Mouse (Mus musculus) gastrocnemius, adult 2 months (tissue): ENCODE measurements around the gene Slc5a2. TPM values are rescaled to one million over a fixed set of nuclear protein-coding genes. Genes with fewer than 3 reads are reported as not detected.

Source experiments
- DNase-seq: peaks from one replicate; pipeline ENCODE4 v3.0.0; 2022
- H3K27ac ChIP-seq: fragments of 200-600 bp; 2 replicates; pipeline ENCODE4 v1.8.1; 2022; ENCODE audit warnings: mild to moderate bottlenecking
- H3K4me3 ChIP-seq: fragments of 200-600 bp; 2 replicates; pipeline ENCODE4 v1.8.1; 2022; ENCODE audit warnings: mild to moderate bottlenecking, moderate library complexity
- CTCF ChIP-seq: fragments of 200-600 bp; IDR thresholded peaks from 2 replicates; pipeline ENCODE4 v1.8.1; 2022; ENCODE audit warnings: antibody characterized with exemption, mild to moderate bottlenecking, moderate library complexity
- intact Hi-C: fragments of 180-260 bp; cut with DNase I; formaldehyde crosslinking; loops from one replicate; pipeline ENCODE4 v1.15.1; 2025
- total RNA-seq, 2 experiments: library from RNA; stranded (reverse); gene quantifications; 2 replicates each; pipeline ENCODE4 v1.2.3; 2021

The Slc5a2 gene
- total RNA-seq, 2 experiments from 2014 or later = not detected

DNA sequence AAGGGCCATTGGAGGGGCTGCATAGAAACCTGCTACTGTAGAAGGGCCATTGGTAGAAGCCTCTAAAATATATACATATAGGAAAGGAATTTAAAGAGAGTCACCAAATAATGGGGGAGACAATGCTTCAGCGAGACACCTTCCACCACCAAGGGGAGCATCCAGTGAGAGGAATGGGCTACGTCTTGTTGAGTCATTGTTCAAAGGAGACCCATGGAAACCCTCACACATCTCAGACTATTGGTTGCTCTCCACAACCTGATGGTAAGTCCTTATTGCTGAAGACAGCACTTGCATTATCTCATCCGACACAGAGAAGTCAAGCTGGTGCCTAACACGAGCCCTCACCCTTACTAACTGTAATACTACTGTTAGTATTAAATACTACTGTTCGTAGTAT lies 9.7 kb upstream of the Slc5a2 start:
- Histone ChIP-seq H3K4me3 (no peak overlapping the region), H3K27ac (no peak overlapping the region)
- DNase-seq = no peak
- no peak for TF ChIP-seq CTCF
- intact Hi-C loops = no loop called here

- DNase-seq = no peak
- Histone ChIP-seq H3K4me3 (no peak overlapping the region), H3K27ac (no peak overlapping the region)
- intact Hi-C loops = no loop called here
- TF ChIP-seq CTCF = no peak
These were observed 8.6 kb upstream of the Slc5a2 start for GRCm38 (mm10) chr7:128256783-128257334.

DNA sequence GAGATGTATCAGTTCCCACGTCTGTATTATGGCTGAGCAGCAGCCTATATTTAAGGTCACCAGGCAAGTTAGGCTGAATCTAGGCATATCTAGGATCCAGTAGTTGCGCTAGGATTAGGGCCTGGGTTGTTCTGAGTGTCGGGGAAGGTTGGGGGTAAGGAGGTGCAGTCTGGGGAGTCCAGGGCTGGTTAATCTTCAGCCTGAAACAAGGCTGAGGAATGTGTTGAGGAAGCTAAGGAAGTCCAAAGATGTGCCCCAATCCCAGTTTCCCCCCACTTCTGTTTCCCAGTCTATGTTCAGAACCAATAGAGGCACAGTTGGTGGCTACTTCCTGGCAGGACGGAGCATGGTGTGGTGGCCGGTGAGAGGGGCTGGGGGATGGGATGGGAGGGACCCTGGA lies 599 bp downstream of the Slc5a2 start:
- Histone ChIP-seq H3K4me3 (no peak overlapping the region), H3K27ac (no peak overlapping the region)
- TF ChIP-seq CTCF = no peak
- DNase-seq = no peak
- intact Hi-C loops = no loop called here

DNA sequence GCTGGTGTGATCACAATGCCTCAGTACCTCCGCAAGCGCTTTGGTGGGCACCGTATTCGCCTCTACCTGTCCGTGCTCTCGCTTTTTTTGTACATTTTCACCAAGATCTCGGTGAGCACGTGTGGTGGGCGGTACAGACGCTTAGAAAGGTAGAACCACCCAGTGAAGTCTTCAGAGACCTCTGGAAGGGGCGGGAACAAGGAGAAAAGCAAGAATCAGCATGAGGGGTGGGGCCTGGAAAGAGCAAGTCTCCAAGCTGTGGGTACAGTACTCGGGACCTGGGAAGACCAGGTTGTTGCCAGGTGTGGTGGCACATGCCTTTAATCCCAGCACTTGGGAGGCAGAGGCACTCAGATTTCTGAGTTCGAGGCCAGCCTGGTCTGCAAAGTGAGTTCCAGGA lies 1.9 kb downstream of the Slc5a2 start:
- DNase-seq = no peak
- H3K27ac ChIP-seq = no peak overlapping the region
- H3K4me3 ChIP-seq = no peak overlapping the region
- intact Hi-C loops = no loop called here
- TF ChIP-seq CTCF = no peak

DNA sequence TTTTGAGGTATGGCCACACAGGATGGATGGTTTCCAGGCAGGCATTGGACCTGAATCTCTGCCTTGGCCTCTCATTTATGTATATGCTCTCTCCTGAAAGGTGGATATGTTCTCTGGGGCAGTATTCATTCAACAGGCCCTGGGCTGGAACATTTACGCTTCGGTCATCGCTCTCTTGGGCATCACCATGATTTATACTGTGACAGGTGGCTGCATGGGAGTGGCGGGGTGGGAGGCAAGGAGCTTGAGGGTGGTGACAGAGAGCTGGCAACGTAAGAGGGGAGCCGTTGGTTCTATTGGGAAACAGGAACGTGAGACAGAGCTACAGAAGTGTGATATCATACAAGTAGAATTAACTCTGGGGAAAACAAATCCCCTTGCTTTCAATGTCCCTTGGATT lies 2.4 kb downstream of the Slc5a2 start:
- DNase-seq = peak; percentile 62
- no peak for TF ChIP-seq CTCF
- peak overlapping the region; percentile 31; the same call in 1 of the 2 replicates for H3K27ac ChIP-seq
- no peak overlapping the region for H3K4me3 ChIP-seq
- intact Hi-C loops = no loop called here

- intact Hi-C loops = no loop called here
- DNase-seq = no peak
- no peak overlapping the region for H3K4me3 ChIP-seq
- no peak for TF ChIP-seq CTCF
- H3K27ac ChIP-seq = no peak overlapping the region
These were observed 5.0 kb downstream of the Slc5a2 start for GRCm38 (mm10) chr7:128270431-128270850.

DNA sequence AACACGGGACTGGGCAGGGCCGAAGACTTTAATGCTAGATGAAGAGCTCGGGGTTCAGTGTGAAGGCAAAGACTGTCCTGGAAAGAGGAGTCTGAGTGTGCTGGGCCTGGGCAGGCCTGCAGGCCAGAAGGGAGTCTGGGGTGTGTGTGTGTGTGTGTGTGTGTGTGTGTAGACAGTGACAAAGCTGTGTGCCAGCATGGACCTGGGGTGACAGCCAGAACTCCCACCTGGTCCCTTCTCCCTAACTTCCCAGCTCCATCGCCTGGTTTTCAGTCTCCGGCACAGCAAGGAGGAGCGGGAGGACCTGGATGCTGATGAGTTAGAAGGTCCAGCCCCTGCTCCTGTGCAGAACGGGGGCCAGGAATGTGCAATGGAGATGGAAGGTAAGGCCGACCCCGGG lies 6.0 kb downstream of the Slc5a2 start:
- Histone ChIP-seq H3K27ac (no peak overlapping the region), H3K4me3 (no peak overlapping the region)
- no peak for TF ChIP-seq CTCF
- no peak for DNase-seq
- intact Hi-C loops = no loop called here

DNA sequence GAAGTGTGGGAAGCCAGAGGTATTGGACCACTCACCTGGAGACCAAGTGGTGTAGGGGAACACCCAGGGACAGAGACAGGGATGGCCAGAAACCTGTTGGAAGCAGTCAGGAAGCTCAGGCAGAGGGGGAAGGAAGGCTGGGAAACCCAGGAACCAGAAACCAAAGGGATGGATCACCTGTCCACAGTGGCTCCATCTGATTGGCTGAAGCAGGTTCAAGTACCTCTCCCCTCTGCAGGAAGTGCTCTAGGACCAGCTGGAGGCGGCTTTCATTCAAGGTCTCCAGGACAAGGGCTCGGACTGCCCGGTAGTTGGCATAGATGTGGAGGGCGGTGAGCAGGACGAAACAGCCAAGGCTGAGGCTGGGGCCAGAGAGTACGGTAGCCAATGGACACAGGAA lies 10.6 kb downstream of the Slc5a2 start:
- TF ChIP-seq CTCF = no peak
- intact Hi-C loops = no loop called here
- Histone ChIP-seq H3K27ac (peak overlapping the region; percentile 31), H3K4me3 (no peak overlapping the region)
- no peak for DNase-seq

DNA sequence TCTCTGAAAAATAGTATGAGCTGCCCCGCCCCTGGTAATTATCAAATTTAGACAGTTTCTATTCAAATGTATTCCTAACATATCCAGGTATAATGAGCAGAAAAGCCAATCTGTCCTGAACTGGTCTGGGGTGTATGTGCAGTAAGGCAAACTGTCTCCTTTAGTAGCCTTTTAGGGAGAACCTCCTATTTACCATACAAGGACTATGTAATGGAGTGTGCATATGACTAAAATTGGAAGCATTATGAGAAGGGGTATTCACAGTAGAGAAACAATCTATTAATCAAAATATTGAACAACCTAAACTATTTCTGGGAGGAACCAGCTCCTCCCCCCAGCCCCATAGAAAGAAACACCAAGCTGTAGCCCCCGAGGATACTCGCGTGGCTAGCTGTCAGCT lies 14.3 kb downstream of the Slc5a2 start:
- no peak overlapping the region for H3K27ac ChIP-seq
- H3K4me3 ChIP-seq = no peak overlapping the region
- intact Hi-C loops = no loop called here
- no peak for DNase-seq
- TF ChIP-seq CTCF = no peak

DNA sequence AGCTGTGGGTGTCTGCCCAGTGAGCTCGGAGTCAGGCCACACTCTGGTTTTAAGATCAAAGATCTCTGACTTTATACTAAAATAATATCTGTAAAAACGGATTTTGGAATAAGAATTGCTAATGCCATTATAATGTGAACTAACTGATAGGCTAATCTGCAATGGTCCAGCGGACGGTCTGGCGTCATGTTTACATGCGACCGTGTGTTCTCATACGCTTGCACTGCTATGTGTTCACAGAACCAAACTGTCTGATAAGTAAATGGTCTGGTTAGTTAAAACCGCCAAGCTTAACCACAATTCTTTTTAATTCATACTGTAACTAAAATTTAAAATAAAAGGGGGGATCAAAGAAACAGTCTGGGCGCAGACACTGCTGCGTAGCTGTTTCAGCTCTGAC lies 16.3 kb downstream of the Slc5a2 start:
- DNase-seq = no peak
- Histone ChIP-seq H3K4me3 (no peak overlapping the region), H3K27ac (no peak overlapping the region)
- no peak for TF ChIP-seq CTCF
- intact Hi-C loops = no loop called here

DNA sequence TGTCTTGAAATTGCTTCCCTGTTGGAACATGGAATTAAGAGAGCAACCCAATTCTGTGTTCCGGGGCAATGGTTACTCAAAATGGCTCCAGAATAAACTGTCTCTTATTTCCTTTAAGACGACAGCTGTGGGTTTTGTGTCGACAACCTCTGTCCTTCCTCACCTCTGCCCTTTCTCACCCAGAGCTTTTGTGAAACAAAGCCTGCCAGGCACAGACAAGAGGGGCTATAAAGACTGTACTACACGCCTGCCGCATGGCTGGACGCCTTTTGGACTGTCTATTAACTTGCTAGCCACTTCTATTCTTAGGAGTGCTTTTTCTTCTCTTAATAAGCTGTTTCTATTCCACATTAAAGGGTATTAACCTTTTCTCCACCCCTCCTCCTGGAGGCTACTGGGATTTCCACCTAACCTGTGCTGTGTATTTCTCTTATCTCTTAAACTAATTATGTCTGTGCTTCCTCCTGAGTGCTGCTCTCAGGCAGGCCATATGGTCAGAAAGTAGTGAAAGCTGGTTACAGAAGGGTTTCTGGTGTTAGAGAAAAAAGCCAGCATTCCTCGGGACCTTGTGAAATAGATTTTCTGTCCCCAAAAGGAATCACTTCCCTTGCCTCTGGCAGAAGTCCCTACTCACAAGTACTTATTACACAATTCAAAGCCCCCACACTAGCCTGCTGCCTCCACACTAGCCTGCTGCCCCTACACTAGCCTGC lies 17.2 kb downstream of the Slc5a2 start:
- Histone ChIP-seq H3K4me3 (no peak overlapping the region), H3K27ac (no peak overlapping the region)
- intact Hi-C loops = no loop called here
- no peak for TF ChIP-seq CTCF
- no peak for DNase-seq

DNA sequence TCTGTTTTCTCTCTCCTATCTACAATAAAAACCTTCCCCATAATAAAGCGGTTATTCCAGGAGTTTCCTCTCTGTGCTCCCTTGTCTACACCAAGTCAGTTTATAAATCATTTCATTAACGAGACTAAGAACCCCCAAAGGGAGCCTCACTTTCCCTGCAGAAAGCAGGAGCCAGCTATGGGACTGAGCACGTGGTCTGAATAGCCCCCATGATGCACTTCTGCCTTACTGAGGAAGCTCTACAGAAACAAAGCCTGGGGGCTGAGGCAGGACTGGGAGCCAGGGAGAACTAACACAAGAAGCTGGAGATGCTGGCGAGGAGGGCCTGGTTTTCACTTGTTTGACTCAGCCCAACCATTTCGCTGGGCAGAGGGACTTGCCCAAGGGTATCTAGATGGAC lies 18.6 kb downstream of the Slc5a2 start:
- no peak for DNase-seq
- H3K27ac ChIP-seq = no peak overlapping the region
- H3K4me3 ChIP-seq = no peak overlapping the region
- no peak for TF ChIP-seq CTCF
- intact Hi-C loops = no loop called here

DNA sequence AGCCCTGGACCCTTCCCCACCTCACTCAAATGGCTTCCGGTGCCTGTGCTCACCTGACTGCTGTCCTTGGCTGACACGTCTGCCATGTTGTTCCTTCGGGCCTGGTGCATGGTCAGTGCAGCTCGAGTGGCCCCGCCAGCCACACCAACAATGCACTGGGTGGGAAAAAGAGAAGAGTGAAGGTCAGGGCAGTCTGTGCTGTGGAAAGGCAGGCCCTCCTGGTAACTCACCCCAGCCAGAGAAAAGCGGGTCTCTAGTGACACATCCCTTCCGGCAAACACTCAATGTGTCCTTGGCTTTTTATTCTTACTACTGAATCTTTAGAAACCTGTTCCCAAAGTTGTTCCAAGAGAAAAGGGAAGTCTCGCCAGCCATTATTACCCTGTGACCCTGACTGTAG lies 19.6 kb downstream of the Slc5a2 start:
- intact Hi-C loops = no loop called here
- DNase-seq = no peak
- Histone ChIP-seq H3K4me3 (no peak overlapping the region), H3K27ac (no peak overlapping the region)
- TF ChIP-seq CTCF = no peak

DNA sequence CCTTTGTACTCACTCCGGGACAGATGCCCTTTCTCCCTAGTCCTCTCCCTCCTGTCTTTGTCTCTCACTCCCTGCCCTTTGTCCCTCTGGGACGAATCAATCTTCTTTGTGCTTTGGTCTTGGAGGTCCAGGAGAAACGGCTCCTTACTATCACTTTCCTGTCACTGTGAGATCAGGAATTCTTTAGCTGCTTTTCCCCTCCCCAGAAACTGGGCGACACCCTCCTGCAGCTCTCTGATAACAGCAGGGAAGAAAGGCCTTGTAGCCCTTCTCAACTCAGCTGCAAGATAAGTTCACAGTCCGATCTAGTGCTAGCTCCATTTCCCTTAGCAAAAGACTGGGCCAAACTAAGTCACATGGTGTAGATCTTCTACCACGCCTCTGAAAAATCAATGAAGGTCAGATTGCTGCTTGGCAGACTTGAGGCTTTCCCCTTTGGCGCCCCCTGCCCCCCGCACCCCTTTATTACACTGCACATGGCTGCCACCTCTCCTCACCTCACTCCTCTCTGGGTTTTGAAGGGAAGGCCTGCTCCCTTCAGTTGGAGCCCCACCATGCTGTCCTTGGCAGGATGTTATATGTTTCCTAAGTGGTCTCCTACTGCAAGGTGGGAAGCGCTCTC lies 23.6 kb downstream of the Slc5a2 start:
- peak; percentile 26; the same call in 1 of the 2 replicates for TF ChIP-seq CTCF
- intact Hi-C loops = no loop called here
- Histone ChIP-seq H3K4me3 (no peak overlapping the region), H3K27ac (0 out of 2 replicates have a peak overlapping the region, but pooled peaks have one; percentile 4)
- DNase-seq = no peak
